Mouse (Mus musculus): Measurements from ENCODE around the gene Naa60. TPM values are rescaled to one million over a fixed set of nuclear protein-coding genes. Genes with fewer than 3 reads are reported as not detected.

Naa60 gene
- total RNA-seq, 2 experiments from 2014 or later, result 57.6 to 61.7 TPM

GRCm38 (mm10) chr16:3884201-3885064, 12.3 kb downstream of the Naa60 start, which contains the start of the genes Zfp597 and Gm20695:
Zfp597 (minus strand) TSS chr16:3884561.
Gm20695 (plus strand) TSS chr16:3884648.
- intact Hi-C loops (cut with DNase I), result loop anchor here (2.0 kb wide), 2 partner anchors 24 to 38 kb away; partner anchors contain the start of genes 1700037C18Rik, Cluap1 and Zfp174
- peak; percentile 97 for DNase-seq

- no peak for DNase-seq
- intact Hi-C loops (cut with DNase I), result loop anchor here (2.0 kb wide), 2 partner anchors 24 to 38 kb away; partner anchors contain the start of genes 1700037C18Rik, Cluap1 and Zfp174
Measured at GRCm38 (mm10) chr16:3885065-3885670, 13.0 kb downstream of the Naa60 start.

GRCm38 (mm10) chr16:3891621-3892295, 19.6 kb downstream of the Naa60 start:
- intact Hi-C loops (cut with DNase I), result no loop called here
- no peak for DNase-seq

GRCm38 (mm10) chr16:3893739-3894138, 21.6 kb downstream of the Naa60 start:
- DNase-seq, result no peak
- intact Hi-C loops (cut with DNase I), result no loop called here

GRCm38 (mm10) chr16:3895173-3895792, 23.1 kb downstream of the Naa60 start:
- DNase-seq, result peak; percentile 45 to 50
- intact Hi-C loops (cut with DNase I), result no loop called here

- intact Hi-C loops (cut with DNase I), result no loop called here
- no peak for DNase-seq
Measured at GRCm38 (mm10) chr16:3896046-3896445, 23.9 kb downstream of the Naa60 start.

- intact Hi-C loops (cut with DNase I), result no loop called here
- no peak for DNase-seq
Measured at GRCm38 (mm10) chr16:3896553-3896952, 24.4 kb downstream of the Naa60 start.

GRCm38 (mm10) chr16:3907471-3907870, 35.3 kb downstream of the Naa60 start:
- no peak for DNase-seq
- intact Hi-C loops (cut with DNase I), result loop anchor here (5.0 to 10.0 kb wide), 3 partner anchors 35 to 307 kb away; partner anchors contain the start of genes Crebbp, Naa60 and Zfp263

GRCm38 (mm10) chr16:3908537-3909111, 36.4 kb downstream of the Naa60 start, which contains the start of the genes 1700037C18Rik and Cluap1:
1700037C18Rik (minus strand) TSS chr16:3908689.
Cluap1 (plus strand) TSS chr16:3908801.
- intact Hi-C loops (cut with DNase I), result loop anchor here (2.0 to 10.0 kb wide), 5 partner anchors 24 to 306 kb away; partner anchors contain the start of genes Crebbp, Gm20695, Naa60 and Zfp174

GRCm38 (mm10) chr16:3909118-3909517, 36.9 kb downstream of the Naa60 start:
- DNase-seq, result no peak
- intact Hi-C loops (cut with DNase I), result loop anchor here (2.0 to 10.0 kb wide), 5 partner anchors 24 to 306 kb away; partner anchors contain the start of genes Crebbp, Gm20695, Naa60 and Zfp174

More at GRCm38 (mm10) chr16:3908537-3909111, 36.4 kb downstream of the Naa60 start, which contains the start of the genes 1700037C18Rik and Cluap1:
- peak; percentile 92 for DNase-seq

- intact Hi-C loops (cut with DNase I), result loop anchor here (1.0 kb wide), 1 partner anchor 29 kb away; no protein-coding TSS in a partner anchor
- DNase-seq, result no peak
Measured at GRCm38 (mm10) chr16:3920756-3921155, 48.6 kb downstream of the Naa60 start.

GRCm38 (mm10) chr16:3923515-3923914, 51.3 kb downstream of the Naa60 start:
- intact Hi-C loops (cut with DNase I), result no loop called here

GRCm38 (mm10) chr16:3923966-3924365, 51.8 kb downstream of the Naa60 start:
- DNase-seq, result no peak
- intact Hi-C loops (cut with DNase I), result no loop called here

More at GRCm38 (mm10) chr16:3923515-3923914, 51.3 kb downstream of the Naa60 start:
- no peak for DNase-seq

GRCm38 (mm10) chr16:3928582-3928981, 56.4 kb downstream of the Naa60 start:
- DNase-seq, result no peak
- intact Hi-C loops (cut with DNase I), result no loop called here

GRCm38 (mm10) chr16:3929151-3929550, 57.0 kb downstream of the Naa60 start:
- no peak for DNase-seq
- intact Hi-C loops (cut with DNase I), result no loop called here

GRCm38 (mm10) chr16:3933536-3933935, 61.4 kb downstream of the Naa60 start:
- intact Hi-C loops (cut with DNase I), result no loop called here
- no peak for DNase-seq

- no peak for DNase-seq
- intact Hi-C loops (cut with DNase I), result no loop called here
Measured at GRCm38 (mm10) chr16:3934091-3934490, 61.9 kb downstream of the Naa60 start.

- no peak for DNase-seq
- intact Hi-C loops (cut with DNase I), result no loop called here
Measured at GRCm38 (mm10) chr16:3934701-3935100, 62.5 kb downstream of the Naa60 start.

- no peak for DNase-seq
- intact Hi-C loops (cut with DNase I), result no loop called here
Measured at GRCm38 (mm10) chr16:3951141-3951540, 79.0 kb downstream of the Naa60 start.

Measured in heart, postnatal 14 days (tissue).